Mouse (Mus musculus) left cerebral cortex, adult 9 months (tissue): ENCODE data around the gene Mgst2.

Source experiments
- DNase-seq, 2 experiments: peaks; one replicate each; pipeline ENCODE4 v3.0.0; 2022; ENCODE audit warnings: low spot score in 2 of 2

Gene Mgst2

GRCm38 (mm10) chr3:51701281-51701751, 41.2 kb downstream of the Mgst2 start:
- DNase-seq: peak; percentile 46 to 67

GRCm38 (mm10) chr3:51701950-51702349, 41.8 kb downstream of the Mgst2 start:
- DNase-seq: no peak

- no peak for DNase-seq
These were observed 42.6 kb downstream of the Mgst2 start for GRCm38 (mm10) chr3:51702701-51703286.

GRCm38 (mm10) chr3:51703478-51703877, 43.3 kb downstream of the Mgst2 start:
- DNase-seq: no peak

- no peak for DNase-seq
These were observed 45.1 kb downstream of the Mgst2 start for GRCm38 (mm10) chr3:51705220-51705619.

GRCm38 (mm10) chr3:51708375-51708745, 48.2 kb downstream of the Mgst2 start:
- DNase-seq: no peak

- peak; percentile 69 to 87 for DNase-seq
These were observed 48.7 kb downstream of the Mgst2 start for GRCm38 (mm10) chr3:51708746-51709411.

GRCm38 (mm10) chr3:51712382-51712781, 52.2 kb downstream of the Mgst2 start:
- DNase-seq: no peak

- no peak for DNase-seq
These were observed 53.1 kb downstream of the Mgst2 start for GRCm38 (mm10) chr3:51713233-51713632.

GRCm38 (mm10) chr3:51714469-51714868, 54.3 kb downstream of the Mgst2 start:
- no peak for DNase-seq

- DNase-seq: no peak
These were observed 57.3 kb downstream of the Mgst2 start for GRCm38 (mm10) chr3:51717455-51717854.

GRCm38 (mm10) chr3:51717909-51718308, 57.7 kb downstream of the Mgst2 start:
- no peak for DNase-seq

- no peak for DNase-seq
These were observed 59.2 kb downstream of the Mgst2 start for GRCm38 (mm10) chr3:51719373-51719772.

GRCm38 (mm10) chr3:51719982-51720381, 59.8 kb downstream of the Mgst2 start:
- no peak for DNase-seq

- DNase-seq: no peak
These were observed 66.1 kb downstream of the Mgst2 start for GRCm38 (mm10) chr3:51726257-51726656.

GRCm38 (mm10) chr3:51727487-51727886, 67.3 kb downstream of the Mgst2 start:
- DNase-seq: no peak

GRCm38 (mm10) chr3:51727968-51728367, 67.8 kb downstream of the Mgst2 start:
- peak in 1 of 2 experiments; percentile 46 for DNase-seq

GRCm38 (mm10) chr3:51728456-51728855, 68.3 kb downstream of the Mgst2 start:
- no peak for DNase-seq

GRCm38 (mm10) chr3:51729109-51729918, 69.2 kb downstream of the Mgst2 start:
- DNase-seq: no peak

- DNase-seq: no peak
These were observed 70.5 kb downstream of the Mgst2 start for GRCm38 (mm10) chr3:51730662-51731061.

- DNase-seq: no peak
These were observed 71.9 kb downstream of the Mgst2 start for GRCm38 (mm10) chr3:51731949-51732636.
